Mouse (Mus musculus) neutrophil, adult 83 days (primary cell): Measurements from ENCODE around the gene Gcnt2. TPM values are rescaled to one million over a fixed set of nuclear protein-coding genes. Genes with fewer than 3 reads are reported as not detected.

ENCODE experiments used
- total RNA-seq, 2 experiments: library from RNA; stranded (reverse); gene quantifications; one replicate each; pipeline ENCODE4 v1.2.4; 2023

Gene Gcnt2
- 10 to 100 TPM; 75.3 to 96.4 TPM for total RNA-seq

GRCm38 (mm10) chr13:40859652-40860399 lies at the start of gene Gcnt2:
Gene Gcnt2 (plus strand): TSS chr13:40859754.

GRCm38 (mm10) chr13:41000926-41001639 lies 141.5 kb downstream of the Gcnt2 start, which contains the start of gene Pak1ip1:
Gene Pak1ip1 (plus strand): TSS chr13:41001023.

Other genes starting within 250 kb of the Gcnt2 start
- not detected for gene Tfap2a, start 121.4 kb upstream of the Gcnt2 start, total RNA-seq
- 10 to 100 TPM; 39.1 to 42.8 TPM for gene Pak1ip1, start 141.3 kb downstream of the Gcnt2 start, total RNA-seq
- 100 to 1,000 TPM; 100 to 133 TPM for gene Tmem14c, start 156.5 kb downstream of the Gcnt2 start, total RNA-seq
- gene Mak, start 220.0 kb downstream of the Gcnt2 start, total RNA-seq = under 1 TPM in 1 of 2 experiments, not detected in 1; 0.09 TPM